Mouse (Mus musculus) intestine, postnatal 0 days (tissue): ENCODE data around the gene Taz. TPM values are rescaled to one million over a fixed set of nuclear protein-coding genes. Genes with fewer than 3 reads are reported as not detected.

Source experiments
- ATAC-seq: fragments of 200-750 bp; cut with Nextera tagmentation; 2 replicates; pipeline ENCODE4 v1.8.0; 2017; ENCODE audit warnings: mild to moderate bottlenecking, moderate TSS enrichment, moderate library complexity
- H3K27ac ChIP-seq: fragments of 300-500 bp; sonication (generic); 2 replicates; pipeline ENCODE4 v1.5.1; 2014; ENCODE audit warnings: mild to moderate bottlenecking, low read depth, low read length, moderate library complexity
- H3K27me3 ChIP-seq: fragments of 300-500 bp; sonication (generic); replicated peaks from 2 replicates; pipeline ENCODE4 v1.6.1; 2014; ENCODE audit warnings: low read length, mixed read lengths; ENCODE audit not compliant: control insufficient read depth, insufficient read depth
- H3K36me3 ChIP-seq: fragments of 300-500 bp; sonication (generic); 2 replicates; pipeline ENCODE4 v1.6.1; 2014; ENCODE audit warnings: mild to moderate bottlenecking, moderate library complexity; ENCODE audit not compliant: control insufficient read depth, insufficient read depth
- H3K4me1 ChIP-seq: fragments of 300-500 bp; sonication (generic); replicated peaks from 2 replicates; pipeline ENCODE4 v1.6.1; 2014; ENCODE audit warnings: antibody characterized with exemption, low read length, mixed read lengths; ENCODE audit not compliant: control insufficient read depth, insufficient read depth
- H3K4me2 ChIP-seq: fragments of 300-500 bp; sonication (generic); replicated peaks from 2 replicates; pipeline ENCODE4 v1.6.1; 2014; ENCODE audit warnings: low read depth, mild to moderate bottlenecking, moderate library complexity
- H3K4me3 ChIP-seq: fragments of 300-500 bp; sonication (generic); 2 replicates; pipeline ENCODE4 v1.5.1; 2014; ENCODE audit warnings: low read depth, low read length
- H3K9ac ChIP-seq: fragments of 300-500 bp; sonication (generic); 2 replicates; pipeline ENCODE4 v1.6.1; 2014; ENCODE audit warnings: mild to moderate bottlenecking, low read depth, low read length
- H3K9me3 ChIP-seq: fragments of 300-500 bp; sonication (generic); 2 replicates; pipeline ENCODE4 v1.6.1; 2016; ENCODE audit warnings: mixed run types; ENCODE audit not compliant: control insufficient read depth
- CTCF ChIP-seq: sonication (generic); IDR thresholded peaks from 2 replicates; pipeline ENCODE4 v1.5.1; 2016; ENCODE audit warnings: low read depth, mild to moderate bottlenecking, control low read depth, antibody characterized with exemption, moderate library complexity
- WGBS: fragments of 180-500 bp; shearing (Covaris S2); extraction: QIAGEN DNeasy Blood & Tissue Kit; methylation state at CpG from one replicate; pipeline ENCODE4 v1.1.7; 2014; 5-methylcytosine and 5-hydroxymethylcytosine counted together
- microRNA-seq: library from miRNA; unstranded; fragments of <30 nt; microRNA quantifications from one replicate; pipeline ENCODE4, GENCODE M21; 2016
- polyA plus RNA-seq: library from polyadenylated mRNA; unstranded; fragments of >200 nt; fragmentation: Nextera tagmentation; extraction: Ambion mirVana; gene quantifications from 2 replicates; pipeline ENCODE4 v1.2.1, GENCODE M21; 2015

Gene Taz
- polyA plus RNA-seq, 1 experiment from 2014 or later = 64.0 TPM

DNA sequence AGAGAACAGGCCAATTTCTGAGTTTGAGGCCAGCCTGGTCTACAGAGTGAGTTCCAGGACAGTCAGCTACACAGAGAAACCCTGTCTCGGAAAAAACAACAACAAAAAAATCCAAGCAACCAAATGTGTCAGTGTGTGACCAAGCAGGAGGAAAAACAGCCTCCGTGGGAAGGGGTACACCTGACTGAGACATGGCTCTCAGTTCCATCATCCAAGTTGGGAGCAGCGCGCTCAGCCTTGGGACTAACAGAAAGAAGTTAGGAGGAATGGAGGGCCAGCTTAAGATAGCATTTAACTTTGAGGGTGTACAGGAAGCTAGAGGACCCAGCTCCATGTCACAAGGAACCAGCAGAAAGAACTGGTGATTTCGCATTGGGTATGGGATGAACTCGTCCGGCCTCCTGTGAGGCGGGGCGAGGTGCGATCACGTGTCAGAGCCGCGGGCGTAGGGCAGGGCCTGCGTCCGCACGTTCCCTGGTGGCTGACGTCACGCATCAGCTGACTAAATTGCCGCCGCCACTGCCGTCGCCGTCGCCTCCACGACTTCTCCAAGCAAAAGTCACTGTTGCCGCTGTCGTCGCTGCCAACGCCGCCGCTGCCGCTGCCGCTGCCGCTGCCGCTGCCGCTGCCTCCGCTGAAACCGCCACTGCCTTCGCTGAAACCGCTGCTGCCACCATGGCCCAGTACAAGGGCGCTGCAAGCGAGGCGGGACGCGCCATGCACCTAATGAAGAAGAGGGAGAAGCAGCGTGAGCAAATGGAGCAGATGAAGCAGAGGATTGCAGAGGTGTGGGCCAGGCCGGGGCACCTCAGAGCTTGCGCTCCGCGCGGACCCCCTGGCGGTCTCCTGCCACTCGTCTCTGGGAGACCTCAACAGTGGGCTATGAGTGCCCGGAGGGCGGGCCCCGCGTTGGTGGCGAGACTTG is 31.1 kb downstream of the Taz start, which contains the start of gene Fam50a:
TSS of gene Fam50a (plus strand) at position 494 of the 925 bp plus-strand sequence.
- H3K27me3 ChIP-seq = no peaks in the 10 kb centered on the region
- H3K9ac ChIP-seq = peak within 1 kb of the TSS; percentile 70
- peaks cover 10% of the 10 kb centered on the region; the same call in 1 of the 2 replicates for H3K36me3 ChIP-seq
- no peaks in the 10 kb centered on the region for H3K4me1 ChIP-seq
- H3K4me3 ChIP-seq = peak within 1 kb of the TSS; percentile 53
- TF ChIP-seq CTCF = no peak; the same call in 1 of the 2 replicates
- H3K27ac ChIP-seq = peak within 1 kb of the TSS; percentile 78
- 23% methylated on average over 58 of the region's 59 CpGs for WGBS
- peak; percentile 95 for ATAC-seq
- H3K4me2 ChIP-seq = peak within 1 kb of the TSS; percentile 77
- H3K9me3 ChIP-seq = no peaks in the 10 kb centered on the region

DNA sequence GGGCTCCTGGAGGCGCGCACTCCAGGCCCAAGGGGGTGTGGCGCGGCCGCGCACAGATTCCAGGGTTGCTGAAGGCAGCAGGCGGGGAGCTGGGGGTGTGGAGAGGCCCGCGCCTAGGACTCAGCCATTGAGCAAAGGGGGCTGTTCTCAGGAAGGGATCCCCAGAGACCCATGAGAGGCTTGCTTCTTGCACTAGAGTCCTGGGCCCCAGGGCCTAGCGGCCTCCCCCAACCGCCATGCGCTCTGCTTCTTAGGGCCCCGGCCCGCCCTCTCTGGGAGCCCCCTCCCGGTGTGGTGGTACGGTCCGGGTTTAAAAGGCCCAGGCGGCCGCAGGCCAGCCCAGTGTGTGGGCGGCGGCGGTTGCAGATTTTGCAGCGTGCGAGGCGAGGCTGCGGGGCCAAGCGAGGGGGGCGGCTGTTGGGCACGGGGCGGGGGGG is 47.0 kb downstream of the Taz start, which contains the start of gene Plxna3:
TSS of gene Plxna3 (plus strand) at position 342 of the 437 bp plus-strand sequence.
- peak within 1 kb of the TSS; percentile 42 for H3K4me3 ChIP-seq
- H3K36me3 ChIP-seq = no peaks in the 10 kb centered on the region
- peak; percentile 94 for ATAC-seq
- H3K27me3 ChIP-seq = no peaks in the 10 kb centered on the region
- peak within 1 kb of the TSS; percentile 53 for H3K9ac ChIP-seq
- no peak for TF ChIP-seq CTCF
- H3K4me2 ChIP-seq = peak within 1 kb of the TSS; percentile 68
- H3K27ac ChIP-seq = no peak within 1 kb of the TSS
- 23% methylated on average over 30 of the region's 30 CpGs for WGBS
- H3K4me1 ChIP-seq = no peaks in the 10 kb centered on the region
- H3K9me3 ChIP-seq = no peaks in the 10 kb centered on the region

DNA sequence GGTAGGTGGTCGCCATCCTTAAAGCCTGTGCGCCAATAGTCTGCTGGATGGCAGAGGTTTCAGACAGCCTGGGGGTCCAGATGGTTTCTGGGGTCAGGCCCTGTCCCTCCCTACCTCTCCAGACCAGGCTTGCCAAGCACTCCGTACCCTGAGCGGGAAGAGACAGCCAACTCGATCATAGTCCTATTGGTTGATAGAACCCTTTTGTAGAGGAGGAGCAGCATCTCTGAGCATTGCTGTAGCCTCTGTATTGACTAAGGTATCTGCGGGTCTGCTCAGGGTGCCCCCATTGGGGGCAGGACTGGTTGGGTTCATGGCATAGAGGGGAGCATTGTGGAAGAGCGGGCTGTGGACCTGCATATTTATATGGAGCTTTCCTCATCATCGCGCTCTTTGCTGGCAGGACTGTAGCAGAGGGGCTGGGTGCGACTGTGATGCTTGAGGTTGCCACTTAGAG is 47.5 kb downstream of the Taz start:
- Histone ChIP-seq H3K4me2 (peak overlapping the region; percentile 68), H3K27me3 (no peaks in the 10 kb centered on the region), H3K9ac (no peak overlapping the region; the same call in 1 of the 2 replicates), H3K27ac (no peak overlapping the region), H3K4me3 (peak overlapping the region; percentile 42), H3K4me1 (no peaks in the 10 kb centered on the region), H3K36me3 (no peaks in the 10 kb centered on the region), H3K9me3 (no peaks in the 10 kb centered on the region)
- ATAC-seq = peak; percentile 9; the same call in 1 of the 2 replicates
- no peak for TF ChIP-seq CTCF
- WGBS = 28% methylated on average over 9 of the region's 10 CpGs

DNA sequence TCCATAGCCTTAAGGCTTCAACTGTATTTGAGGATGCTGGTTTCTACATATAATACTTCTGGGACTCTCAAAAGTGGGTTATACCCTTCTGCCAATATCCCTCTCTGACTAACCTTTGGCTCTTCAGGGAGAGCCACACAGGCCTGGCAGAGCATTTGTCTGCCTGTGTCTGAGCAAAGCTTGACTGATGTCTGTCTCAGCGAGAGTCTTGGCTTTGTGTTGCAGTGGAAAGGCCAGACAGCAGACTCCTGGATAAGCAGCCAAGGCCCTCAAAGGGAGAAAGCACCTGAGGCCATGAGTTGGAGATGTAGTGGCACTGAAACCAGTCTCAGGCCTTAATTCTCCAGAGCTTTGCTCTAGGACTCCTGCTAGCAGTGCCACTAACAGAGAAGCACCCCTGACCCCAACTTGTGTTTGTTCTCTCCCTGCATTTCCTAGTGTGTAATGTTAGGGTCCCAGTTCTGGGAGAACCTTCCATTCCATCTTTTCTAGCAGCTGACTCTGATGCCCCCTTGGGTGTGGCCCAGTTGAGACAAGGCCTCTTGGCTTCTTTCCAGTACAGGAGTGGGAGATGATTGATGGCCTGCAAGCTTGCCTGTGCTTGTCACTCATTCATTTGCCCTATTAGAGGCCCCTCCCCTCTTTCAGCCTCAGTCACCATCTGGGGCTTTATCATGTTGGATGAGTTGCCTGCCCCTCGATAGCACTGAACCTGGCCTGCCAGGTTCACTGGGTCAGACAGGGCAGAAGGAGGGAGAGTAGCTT is 48.6 kb downstream of the Taz start:
- 37% methylated on average over 2 of the region's 2 CpGs for WGBS
- no peak for ATAC-seq
- no peak overlapping the region for H3K4me2 ChIP-seq
- H3K36me3 ChIP-seq = no peaks in the 10 kb centered on the region
- TF ChIP-seq CTCF = no peak
- no peaks in the 10 kb centered on the region for H3K9me3 ChIP-seq
- H3K4me3 ChIP-seq = no peak overlapping the region
- no peaks in the 10 kb centered on the region for H3K27me3 ChIP-seq
- no peaks in the 10 kb centered on the region for H3K4me1 ChIP-seq
- no peak overlapping the region for H3K9ac ChIP-seq
- no peak overlapping the region for H3K27ac ChIP-seq

Small RNA genes within 50 kb of the gene (microRNA-seq; reads per million reads assigned to microRNA genes)
- 1.1 reads per million for gene Mir7091
- gene Mir7092 = not detected

Other genes starting within 250 kb of the Taz start
- gene Opn1mw, start 154.4 kb upstream of the Taz start, polyA plus RNA-seq = not detected in 2 replicates
- 7.9 and 8.5 TPM in 2 replicates for gene Mecp2, start 146.5 kb upstream of the Taz start, polyA plus RNA-seq
- gene Tex28, start 114.1 kb upstream of the Taz start, polyA plus RNA-seq = not detected in 2 replicates
- not detected in 2 replicates for gene Tktl1, start 104.7 kb upstream of the Taz start, polyA plus RNA-seq
- gene Flna, start 32.1 kb upstream of the Taz start, polyA plus RNA-seq = 155 and 170 TPM in 2 replicates
- gene Emd, start 27.2 kb upstream of the Taz start, polyA plus RNA-seq = 13.8 and 14.6 TPM in 2 replicates
- 485 and 521 TPM in 2 replicates for gene Rpl10, start 11.1 kb upstream of the Taz start, polyA plus RNA-seq
- gene Dnase1l1, start 425 bp downstream of the Taz start, polyA plus RNA-seq = 24.7 and 26.2 TPM in 2 replicates
- gene Atp6ap1, start 15.2 kb downstream of the Taz start, polyA plus RNA-seq = 111 and 115 TPM in 2 replicates
- gene Gdi1, start 23.1 kb downstream of the Taz start, polyA plus RNA-seq = 63.9 and 72.4 TPM in 2 replicates
- gene Fam50a, start 31.1 kb downstream of the Taz start, polyA plus RNA-seq = 35.6 and 42.9 TPM in 2 replicates
- gene Plxna3, start 47.2 kb downstream of the Taz start, polyA plus RNA-seq = 0.93 and 1.3 TPM in 2 replicates
- 58.3 and 62.2 TPM in 2 replicates for gene Lage3, start 71.7 kb downstream of the Taz start, polyA plus RNA-seq
- gene Ubl4a, start 91.3 kb downstream of the Taz start, polyA plus RNA-seq = 77.4 and 78.1 TPM in 2 replicates
- gene Slc10a3, start 91.4 kb downstream of the Taz start, polyA plus RNA-seq = 16.9 and 18.3 TPM in 2 replicates
- gene Fam3a, start 111.4 kb downstream of the Taz start, polyA plus RNA-seq = 20.9 and 22.0 TPM in 2 replicates
- 12.0 and 12.7 TPM in 2 replicates for gene Ikbkg, start 111.4 kb downstream of the Taz start, polyA plus RNA-seq
- 13.6 and 14.5 TPM in 2 replicates for gene G6pdx, start 147.3 kb downstream of the Taz start, polyA plus RNA-seq
- not detected in 2 replicates for gene Gm6880, start 199.5 kb downstream of the Taz start, polyA plus RNA-seq